Mouse (Mus musculus): Measurements from ENCODE around the gene Abcc8. TPM values are rescaled to one million over a fixed set of nuclear protein-coding genes. Genes with fewer than 3 reads are reported as not detected.

Gene Abcc8
- total RNA-seq, 1 experiment, result 0.62 TPM

DNA sequence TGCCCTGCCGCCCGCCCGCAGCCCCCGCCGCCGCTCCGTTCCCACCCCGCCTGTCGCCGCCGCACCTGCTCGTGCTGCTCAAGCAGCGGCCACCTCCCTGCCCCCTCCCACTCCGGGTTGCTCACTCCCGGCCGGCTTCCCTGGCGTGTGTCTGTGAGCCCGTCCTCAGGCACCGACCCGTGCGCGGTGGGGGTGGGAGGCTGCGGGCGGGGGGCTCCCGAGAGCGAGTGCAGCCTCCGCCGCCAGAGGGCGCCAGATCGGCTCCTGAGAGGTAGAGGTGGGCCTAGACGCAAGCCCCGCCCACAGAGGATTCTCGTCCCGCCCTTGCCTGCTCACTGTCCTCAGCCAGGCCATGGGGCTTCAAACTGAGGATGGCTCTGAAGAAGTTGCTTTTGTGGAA is 79.3 kb downstream of the Abcc8 start, which contains the start of gene Kcnj11:
Kcnj11 (minus strand) TSS at position 202 of the 400 bp plus-strand sequence.
- no peak within 1 kb of the TSS for H3K27ac ChIP-seq (ENCODE audit: insufficient read depth, low read depth, low read length, poor library complexity, severe bottlenecking)

DNA sequence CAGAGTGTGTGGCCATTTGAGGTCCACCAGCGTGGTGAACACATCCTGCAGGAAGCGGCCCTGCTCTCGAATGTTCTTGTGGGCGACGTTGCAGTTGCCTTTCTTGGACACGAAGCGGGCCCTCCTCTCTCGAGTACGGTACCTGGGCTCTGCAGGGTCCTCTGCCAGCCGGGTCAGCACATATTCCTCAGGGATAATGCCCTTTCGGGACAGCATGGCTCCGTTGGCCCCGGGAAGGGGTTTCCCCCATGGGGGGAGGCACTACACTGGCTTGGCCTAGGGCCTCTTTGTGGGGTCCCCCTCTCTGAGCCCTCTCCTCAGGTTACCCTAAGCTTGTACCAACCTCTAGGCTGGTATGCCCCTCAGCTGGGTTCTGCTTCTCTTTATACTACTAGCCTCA is 80.2 kb downstream of the Abcc8 start:
- 0 out of 4 replicates have a peak overlapping the region, but pooled peaks of 1 of the 2 experiments have one; percentile 84 for H3K4me3 ChIP-seq (ENCODE audit: insufficient read depth in 1 of 2, low read depth in 1 of 2, low read length in 2 of 2, poor library complexity in 1 of 2, severe bottlenecking in 1 of 2)
- peaks cover 0 to 12% of the 10 kb centered on the region in 2 experiments; a peak in 2 of 4 replicates for H3K4me1 ChIP-seq (ENCODE audit: control insufficient read depth in 2 of 2, insufficient read depth in 2 of 2, low read length in 2 of 2, poor library complexity in 1 of 2)
- no peak overlapping the region for H3K9ac ChIP-seq (ENCODE audit: insufficient read depth, low read depth, low read length, poor library complexity, severe bottlenecking)
- no peak for DNase-seq (ENCODE audit: low read depth, low spot score)
- TF ChIP-seq CHD2 (IDR thresholded peaks at IDR 0.05; ENCODE audit: low read depth, low read length), result no peak
- no peak for TF ChIP-seq ZNF384 (IDR thresholded peaks at IDR 0.05; ENCODE audit: low read depth, low read length)
- TF ChIP-seq HCFC1 (IDR thresholded peaks at IDR 0.05; ENCODE audit: borderline replicate concordance, insufficient read depth, low read length), result no peak
- TF ChIP-seq MAFK (IDR thresholded peaks at IDR 0.05; ENCODE audit: insufficient read depth, low read depth, low read length), result no peak
- TF ChIP-seq ZC3H11A (IDR thresholded peaks at IDR 0.05; ENCODE audit: borderline replicate concordance, low read depth, low read length), result no peak
- in situ Hi-C loops (cut with MboI; ENCODE audit: low sequenced_read_pairs in 2 of 2, unreplicated experiment in 2 of 2), result loop anchor here in 1 of 2 experiments (10.0 kb wide), 1 partner anchor 95 kb away; no protein-coding TSS in a partner anchor
- no peak overlapping the region for H3K27ac ChIP-seq (ENCODE audit: insufficient read depth, low read depth, low read length, poor library complexity, severe bottlenecking)
- H3K9me3 ChIP-seq (ENCODE audit: control insufficient read depth, insufficient read depth, low read depth, low read length), result no peaks in the 10 kb centered on the region
- H3K36me3 ChIP-seq (ENCODE audit: control insufficient read depth, insufficient read depth, low read length, poor library complexity, severe bottlenecking), result no peaks in the 10 kb centered on the region

More for the DNA sequence above, 79.3 kb downstream of the Abcc8 start, which contains the start of gene Kcnj11:
- in situ Hi-C loops (cut with MboI; ENCODE audit: low sequenced_read_pairs in 2 of 2, unreplicated experiment in 2 of 2), result no loop called here
- DNase-seq (ENCODE audit: low read depth, low spot score), result peak; percentile 58
- Histone ChIP-seq H3K9me3 (ENCODE audit: control insufficient read depth, insufficient read depth, low read depth, low read length) (no peaks in the 10 kb centered on the region), H3K4me1 (ENCODE audit: control insufficient read depth in 2 of 2, insufficient read depth in 2 of 2, low read length in 2 of 2, poor library complexity in 1 of 2) (peaks cover 0 to 12% of the 10 kb centered on the region in 2 experiments; a peak in 2 of 4 replicates), H3K4me3 (ENCODE audit: insufficient read depth in 1 of 2, low read depth in 1 of 2, low read length in 2 of 2, poor library complexity in 1 of 2, severe bottlenecking in 1 of 2) (peak within 1 kb of the TSS; percentile 84 to 93), H3K36me3 (ENCODE audit: control insufficient read depth, insufficient read depth, low read length, poor library complexity, severe bottlenecking) (no peaks in the 10 kb centered on the region), H3K9ac (ENCODE audit: insufficient read depth, low read depth, low read length, poor library complexity, severe bottlenecking) (peak within 1 kb of the TSS; percentile 82)
- TF ChIP-seq HCFC1 (IDR thresholded peaks at IDR 0.05; ENCODE audit: borderline replicate concordance, insufficient read depth, low read length) (no peak), CHD2 (IDR thresholded peaks at IDR 0.05; ENCODE audit: low read depth, low read length) (no peak), ZC3H11A (IDR thresholded peaks at IDR 0.05; ENCODE audit: borderline replicate concordance, low read depth, low read length) (no peak), MAFK (IDR thresholded peaks at IDR 0.05; ENCODE audit: insufficient read depth, low read depth, low read length) (no peak), ZNF384 (IDR thresholded peaks at IDR 0.05; ENCODE audit: low read depth, low read length) (no peak)

DNA sequence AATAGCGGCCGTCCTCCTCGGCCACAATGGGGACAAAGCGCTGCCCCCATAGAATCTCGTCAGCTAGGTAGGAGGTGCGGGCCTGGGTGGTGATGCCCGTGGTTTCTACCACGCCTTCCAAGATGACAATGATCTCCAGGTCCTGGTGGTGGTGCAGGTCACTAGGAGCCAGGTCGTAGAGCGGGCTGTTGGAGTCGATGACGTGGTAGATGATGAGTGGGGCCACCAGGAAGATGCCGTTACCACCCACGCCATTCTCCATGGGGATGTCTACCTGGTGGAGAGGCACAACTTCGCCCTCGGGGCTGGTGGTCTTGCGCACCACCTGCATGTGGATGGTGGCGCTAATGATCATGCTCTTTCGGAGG is 80.9 kb downstream of the Abcc8 start:
- in situ Hi-C loops (cut with MboI; ENCODE audit: low sequenced_read_pairs in 2 of 2, unreplicated experiment in 2 of 2), result loop anchor here in 1 of 2 experiments (10.0 kb wide), 1 partner anchor 96 kb away; no protein-coding TSS in a partner anchor
- TF ChIP-seq ZNF384 (IDR thresholded peaks at IDR 0.05; ENCODE audit: low read depth, low read length) (no peak), CHD2 (IDR thresholded peaks at IDR 0.05; ENCODE audit: low read depth, low read length) (no peak), MAFK (IDR thresholded peaks at IDR 0.05; ENCODE audit: insufficient read depth, low read depth, low read length) (no peak)
- H3K4me1 ChIP-seq (ENCODE audit: control insufficient read depth in 2 of 2, insufficient read depth in 2 of 2, low read length in 2 of 2, poor library complexity in 1 of 2), result peaks cover 0 to 12% of the 10 kb centered on the region in 2 experiments; a peak in 2 of 4 replicates
- no peak overlapping the region for H3K9ac ChIP-seq (ENCODE audit: insufficient read depth, low read depth, low read length, poor library complexity, severe bottlenecking)
- no peaks in the 10 kb centered on the region for H3K36me3 ChIP-seq (ENCODE audit: control insufficient read depth, insufficient read depth, low read length, poor library complexity, severe bottlenecking)
- no peak for DNase-seq (ENCODE audit: low read depth, low spot score)
- H3K4me3 ChIP-seq (ENCODE audit: insufficient read depth in 1 of 2, low read depth in 1 of 2, low read length in 2 of 2, poor library complexity in 1 of 2, severe bottlenecking in 1 of 2), result no peak overlapping the region; a peak in 1 of 4 replicates
- H3K27ac ChIP-seq (ENCODE audit: insufficient read depth, low read depth, low read length, poor library complexity, severe bottlenecking), result no peak overlapping the region
- no peaks in the 10 kb centered on the region for H3K9me3 ChIP-seq (ENCODE audit: control insufficient read depth, insufficient read depth, low read depth, low read length)

DNA sequence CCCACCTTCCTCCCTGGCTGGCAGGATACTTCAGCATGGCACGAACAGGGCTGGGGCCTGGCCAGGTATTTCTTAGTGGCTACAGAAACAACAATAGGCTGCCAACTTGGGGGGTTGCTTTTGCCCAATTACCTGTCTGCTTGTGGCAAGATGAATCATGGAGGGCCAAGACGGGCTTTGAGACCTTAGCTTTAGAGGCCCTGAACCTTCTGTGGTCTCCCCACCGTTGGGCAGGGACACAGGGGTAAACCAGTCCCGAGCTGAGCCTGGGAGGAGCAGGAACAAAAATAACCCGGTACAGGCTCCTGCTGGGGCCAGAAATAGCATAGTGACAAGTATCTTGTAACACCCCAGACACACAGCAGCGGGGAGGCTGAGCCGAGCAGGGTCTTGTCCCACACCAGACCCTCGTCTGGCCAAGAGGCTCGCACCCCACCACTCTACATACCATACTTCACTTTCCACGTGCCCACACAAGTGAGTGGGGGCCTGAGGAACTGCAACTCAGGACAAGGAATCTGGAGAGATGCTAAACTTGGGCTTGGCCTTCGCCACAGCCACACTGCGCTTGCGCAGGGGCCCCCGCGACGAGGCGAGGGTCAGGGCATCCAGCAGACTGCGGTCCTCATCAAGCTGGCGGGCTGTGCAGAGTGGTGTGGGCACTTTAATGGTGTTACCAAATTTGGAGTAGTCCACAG is 81.5 kb downstream of the Abcc8 start:
- Histone ChIP-seq H3K27ac (ENCODE audit: insufficient read depth, low read depth, low read length, poor library complexity, severe bottlenecking) (no peak overlapping the region), H3K36me3 (ENCODE audit: control insufficient read depth, insufficient read depth, low read length, poor library complexity, severe bottlenecking) (no peaks in the 10 kb centered on the region), H3K9me3 (ENCODE audit: control insufficient read depth, insufficient read depth, low read depth, low read length) (no peaks in the 10 kb centered on the region), H3K9ac (ENCODE audit: insufficient read depth, low read depth, low read length, poor library complexity, severe bottlenecking) (no peak overlapping the region), H3K4me1 (ENCODE audit: control insufficient read depth in 2 of 2, insufficient read depth in 2 of 2, low read length in 2 of 2, poor library complexity in 1 of 2) (peaks cover 0 to 12% of the 10 kb centered on the region in 2 experiments; a peak in 2 of 4 replicates), H3K4me3 (ENCODE audit: insufficient read depth in 1 of 2, low read depth in 1 of 2, low read length in 2 of 2, poor library complexity in 1 of 2, severe bottlenecking in 1 of 2) (no peak overlapping the region; a peak in 1 of 4 replicates)
- DNase-seq (ENCODE audit: low read depth, low spot score), result no peak
- in situ Hi-C loops (cut with MboI; ENCODE audit: low sequenced_read_pairs in 2 of 2, unreplicated experiment in 2 of 2), result loop anchor here in 1 of 2 experiments (10.0 kb wide), 1 partner anchor 96 kb away; no protein-coding TSS in a partner anchor
- TF ChIP-seq ZNF384 (IDR thresholded peaks at IDR 0.05; ENCODE audit: low read depth, low read length) (no peak), ZC3H11A (IDR thresholded peaks at IDR 0.05; ENCODE audit: borderline replicate concordance, low read depth, low read length) (no peak), HCFC1 (IDR thresholded peaks at IDR 0.05; ENCODE audit: borderline replicate concordance, insufficient read depth, low read length) (no peak), MAFK (IDR thresholded peaks at IDR 0.05; ENCODE audit: insufficient read depth, low read depth, low read length) (no peak), CHD2 (IDR thresholded peaks at IDR 0.05; ENCODE audit: low read depth, low read length) (no peak)
